Mouse (Mus musculus) kidney, postnatal 4 days (tissue): ENCODE measurements at regions not wholly inside any gene's neighbourhood (a gene's known extent, or its start where the extent isn't known, plus 50 kb on each side); places are given as distances from the start of the nearest gene placed in this dataset.

Source experiments
- DNase-seq, 2 experiments: peaks; one replicate each; pipeline ENCODE4 v3.0.0; 2021; ENCODE audit warnings: mixed read lengths in 2 of 2

GRCm38 (mm10) chr3:78755686-78756476, 530.4 kb downstream of the Rapgef2 start:
- no peak for DNase-seq

- no peak for DNase-seq
These were observed 550.2 kb downstream of the Rapgef2 start for GRCm38 (mm10) chr3:78736111-78736510.

GRCm38 (mm10) chr3:78716691-78717090, 569.6 kb downstream of the Rapgef2 start:
- DNase-seq, result no peak

GRCm38 (mm10) chr3:78707687-78708086, 578.6 kb downstream of the Rapgef2 start:
- no peak for DNase-seq

GRCm38 (mm10) chr3:78698936-78699335, 587.4 kb downstream of the Rapgef2 start:
- peak in 1 of 2 experiments; percentile 7 for DNase-seq

GRCm38 (mm10) chr3:78691499-78691898, 594.8 kb downstream of the Rapgef2 start:
- peak in 1 of 2 experiments; percentile 4 for DNase-seq

- DNase-seq, result no peak
These were observed 608.7 kb downstream of the Rapgef2 start for GRCm38 (mm10) chr3:78677656-78678055.

GRCm38 (mm10) chr3:78676806-78677205, 609.5 kb downstream of the Rapgef2 start:
- DNase-seq, result no peak

GRCm38 (mm10) chr3:78674529-78675187, 611.7 kb downstream of the Rapgef2 start:
- DNase-seq, result no peak

- no peak for DNase-seq
These were observed 618.3 kb downstream of the Rapgef2 start for GRCm38 (mm10) chr3:78668050-78668449.

GRCm38 (mm10) chr3:78667374-78668023, 618.8 kb downstream of the Rapgef2 start:
- DNase-seq, result peak; percentile 35 to 36

- no peak for DNase-seq
These were observed 638.2 kb downstream of the Rapgef2 start for GRCm38 (mm10) chr3:78648115-78648514.

GRCm38 (mm10) chr3:78635386-78635785, 650.9 kb downstream of the Rapgef2 start:
- peak; percentile 2 to 9 for DNase-seq

- peak; percentile 50 to 51 for DNase-seq
These were observed 667.4 kb downstream of the Rapgef2 start for GRCm38 (mm10) chr3:78618900-78619299.

GRCm38 (mm10) chr3:78594718-78595236, 691.5 kb downstream of the Rapgef2 start:
- no peak for DNase-seq

GRCm38 (mm10) chr3:78594305-78594704, 692.0 kb downstream of the Rapgef2 start:
- no peak for DNase-seq

GRCm38 (mm10) chr3:78586639-78587038, 699.7 kb downstream of the Rapgef2 start:
- DNase-seq, result no peak

GRCm38 (mm10) chr3:78581868-78582267, 704.4 kb downstream of the Rapgef2 start:
- peak; percentile 14 to 25 for DNase-seq

- peak; percentile 7 to 14 for DNase-seq
These were observed 705.2 kb downstream of the Rapgef2 start for GRCm38 (mm10) chr3:78581100-78581499.

GRCm38 (mm10) chr3:78575667-78576464, 710.5 kb downstream of the Rapgef2 start:
- DNase-seq, result no peak

- peak; percentile 4 to 15 for DNase-seq
These were observed 711.5 kb downstream of the Rapgef2 start for GRCm38 (mm10) chr3:78574807-78575206.

GRCm38 (mm10) chr3:78573299-78573698, 713.0 kb downstream of the Rapgef2 start:
- no peak for DNase-seq
